Mouse (Mus musculus) ES-Bruce4 (cell line): ENCODE results near the gene Ift172.

Experiments
- CTCF ChIP-seq: IDR thresholded peaks from one replicate; pipeline ENCODE4 v1.8.1; 2011; ENCODE audit warnings: low read depth, low read length
- POLR2A ChIP-seq: IDR thresholded peaks from one replicate; pipeline ENCODE4 v1.8.1; 2011; ENCODE audit warnings: low read length; ENCODE audit not compliant: insufficient read depth

- TF ChIP-seq CTCF (no peak), POLR2A (peak; percentile 19)
These were observed 50.0 kb downstream of the Ift172 start, which contains the start of the genes Nrbp1 and Gm9970 for GRCm38 (mm10) chr5:31240637-31241521.
